Mouse (Mus musculus) heart, postnatal 0 days (tissue): ENCODE results near the gene Ppp1r13l.

Experiments
- CTCF ChIP-seq: IDR thresholded peaks from 2 replicates; pipeline ENCODE4 v1.5.1; 2016; ENCODE audit warnings: antibody characterized with exemption, control low read depth, low read depth
- EP300 ChIP-seq: IDR thresholded peaks from 2 replicates; pipeline ENCODE4 v1.6.1; 2016; ENCODE audit warnings: antibody characterized with exemption, low read depth

DNA sequence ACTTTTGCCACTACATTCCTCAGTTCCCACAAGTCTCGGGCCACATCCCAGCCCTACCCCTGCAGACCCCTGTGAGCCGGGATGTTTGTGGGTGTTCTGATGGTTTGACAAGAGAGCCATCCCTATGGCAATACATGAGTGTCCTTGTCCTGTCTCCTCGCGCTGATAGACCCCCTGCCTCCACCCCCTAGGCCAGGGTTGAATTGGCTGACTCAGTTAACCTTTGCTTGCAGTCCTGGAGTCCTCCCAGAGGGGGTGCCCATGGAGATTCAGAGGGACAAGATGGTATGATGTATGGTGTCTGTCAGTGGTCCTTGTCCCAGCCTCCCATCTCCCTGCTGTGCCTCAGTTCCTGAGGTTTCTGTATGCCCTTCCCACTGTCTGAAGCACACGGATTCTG, 45.5 kb upstream of the Ppp1r13l start:
- no peak for TF ChIP-seq EP300
- no peak for TF ChIP-seq CTCF
